Mouse (Mus musculus) heart, embryonic 10.5 days (tissue): Measurements from ENCODE around the gene Map2k6. TPM values are rescaled to one million over a fixed set of nuclear protein-coding genes. Genes with fewer than 3 reads are reported as not detected.
"Not testable (repeated sequence)": the region's sequence is repeated elsewhere in the genome, so short reads cannot be mapped to it uniquely, and the experiment has no call there.

Experiments
- DNase-seq: peaks from one replicate; pipeline ENCODE4 v3.0.0-alpha.2; 2017; ENCODE audit warnings: low spot score
- H3K27ac ChIP-seq: fragments of 300-500 bp; sonication (generic); 2 replicates; pipeline ENCODE4 v1.5.1; 2016; ENCODE audit warnings: mild to moderate bottlenecking
- H3K27me3 ChIP-seq: fragments of 300-500 bp; sonication (generic); 2 replicates; pipeline ENCODE4 v1.6.1; 2016; ENCODE audit warnings: mild to moderate bottlenecking; ENCODE audit not compliant: poor library complexity, insufficient read depth, severe bottlenecking
- H3K36me3 ChIP-seq: fragments of 300-500 bp; sonication (generic); 2 replicates; pipeline ENCODE4 v1.6.1; 2016; ENCODE audit warnings: mild to moderate bottlenecking, moderate library complexity
- H3K4me1 ChIP-seq: fragments of 300-500 bp; sonication (generic); 2 replicates; pipeline ENCODE4 v1.6.1; 2016; ENCODE audit warnings: mild to moderate bottlenecking
- H3K4me3 ChIP-seq: fragments of 300-500 bp; sonication (generic); 2 replicates; pipeline ENCODE4 v1.5.1; 2016; ENCODE audit warnings: mild to moderate bottlenecking, moderate library complexity
- H3K9me3 ChIP-seq: fragments of 300-500 bp; sonication (generic); 2 replicates; pipeline ENCODE4 v1.6.1; 2016; ENCODE audit warnings: mild to moderate bottlenecking, moderate library complexity
- WGBS: fragments of 180-500 bp; shearing (Covaris S2); methylation state at CpG from one replicate; pipeline ENCODE4 v1.1.7; 2016; 5-methylcytosine and 5-hydroxymethylcytosine counted together
- polyA plus RNA-seq: library from polyadenylated mRNA; unstranded; fragments of >200 nt; fragmentation: Nextera tagmentation; extraction: Ambion mirVana; gene quantifications from 2 replicates; pipeline ENCODE4 v1.2.1, GENCODE M21; 2016

The Map2k6 gene
- 14.7 and 22.5 TPM in 2 replicates for polyA plus RNA-seq

DNA sequence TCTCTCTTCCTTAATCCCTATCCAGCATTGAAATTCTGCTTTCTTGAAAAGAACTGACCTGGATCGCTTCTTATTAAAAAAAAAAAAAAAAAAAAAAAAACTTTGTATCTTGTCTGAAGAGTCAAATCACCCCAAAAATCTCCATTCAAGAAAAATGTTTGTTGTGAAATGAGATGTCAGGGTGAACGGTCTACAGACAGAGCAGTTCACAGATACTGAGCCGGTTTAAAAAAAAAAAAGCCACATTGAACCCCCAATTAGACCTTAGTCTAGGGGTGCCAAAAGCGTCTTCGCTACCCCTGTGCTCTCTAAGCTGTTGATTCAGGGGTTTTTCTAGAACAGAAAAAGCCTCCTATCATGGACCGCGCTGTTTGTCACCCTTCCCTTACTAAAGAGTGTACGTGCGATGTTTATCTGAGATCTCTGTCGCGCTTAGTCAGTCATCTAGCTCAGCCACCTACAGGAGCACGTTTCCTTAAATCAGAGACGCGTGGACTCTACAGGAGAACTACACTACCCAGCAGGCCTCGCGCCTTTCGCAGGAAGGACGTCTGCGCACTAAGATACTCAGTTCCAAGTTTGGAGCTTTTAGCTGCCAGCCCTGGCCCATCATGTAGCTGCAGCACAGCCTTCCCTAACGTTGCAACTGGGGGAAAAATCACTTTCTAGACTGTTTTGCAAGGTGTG lies at the start of gene Map2k6:
Gene Map2k6 (plus strand): TSS at position 570 of the 687 bp plus-strand sequence.
- Histone ChIP-seq H3K27ac (peak within 1 kb of the TSS; percentile 60), H3K4me1 (peaks cover 17% of the 10 kb centered on the region; the same call in 1 of the 2 replicates), H3K27me3 (peaks cover 8% of the 10 kb centered on the region), H3K36me3 (no peaks in the 10 kb centered on the region), H3K4me3 (peak within 1 kb of the TSS; percentile 70), H3K9me3 (no peaks in the 10 kb centered on the region)
- 10% methylated on average over 20 of the region's 20 CpGs for WGBS
- peak; percentile 93 for DNase-seq

DNA sequence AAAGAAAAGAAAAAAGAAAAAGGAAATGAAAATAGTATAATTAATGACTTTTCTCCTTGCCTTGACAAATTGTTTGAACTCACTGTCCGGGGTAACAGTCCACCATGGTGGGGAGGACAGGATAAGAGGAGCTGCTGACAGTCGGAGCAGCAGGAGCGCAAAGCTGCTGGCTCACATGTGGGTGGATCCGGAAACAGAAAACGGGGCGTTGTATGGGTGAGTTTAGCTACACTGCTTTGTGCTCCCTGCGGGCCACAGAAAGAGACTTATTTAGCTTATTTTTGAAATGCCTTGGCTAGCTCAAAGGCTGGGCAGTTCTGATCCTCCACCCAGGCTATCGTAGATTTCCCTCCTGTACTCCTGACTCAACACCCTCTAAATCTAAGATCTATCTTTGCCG lies 44.7 kb upstream of the Map2k6 start:
- 78% methylated on average over 9 of the region's 9 CpGs for WGBS

DNA sequence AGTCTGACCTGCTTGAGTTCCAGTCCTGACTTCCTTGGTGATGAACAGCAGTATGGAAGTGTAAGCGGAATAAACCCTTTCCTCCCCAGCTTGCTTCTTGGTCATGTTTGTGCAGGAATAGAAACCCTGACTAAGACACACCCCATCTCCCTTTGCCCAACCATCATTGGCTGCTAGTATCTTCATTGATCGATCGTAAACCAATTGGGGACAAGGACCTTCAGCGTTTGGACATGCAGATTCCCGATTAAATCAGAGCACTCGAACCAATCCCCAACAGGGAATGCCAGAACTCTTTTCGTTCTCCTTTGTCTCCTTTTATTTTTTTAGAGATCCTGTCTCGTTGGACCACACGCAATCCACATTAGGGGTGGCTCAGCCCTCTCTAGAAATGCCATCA lies 43.8 kb upstream of the Map2k6 start:
- H3K4me3 ChIP-seq, result not testable (repeated sequence)
- WGBS, result 77% methylated on average over 9 of the region's 9 CpGs

More for the DNA sequence above, 44.7 kb upstream of the Map2k6 start:
- Histone ChIP-seq H3K27me3 (no peaks in the 10 kb centered on the region), H3K4me1 (no peaks in the 10 kb centered on the region), H3K36me3 (no peaks in the 10 kb centered on the region), H3K27ac (no peak overlapping the region), H3K4me3 (no peak overlapping the region), H3K9me3 (no peaks in the 10 kb centered on the region)
- DNase-seq, result no peak

DNA sequence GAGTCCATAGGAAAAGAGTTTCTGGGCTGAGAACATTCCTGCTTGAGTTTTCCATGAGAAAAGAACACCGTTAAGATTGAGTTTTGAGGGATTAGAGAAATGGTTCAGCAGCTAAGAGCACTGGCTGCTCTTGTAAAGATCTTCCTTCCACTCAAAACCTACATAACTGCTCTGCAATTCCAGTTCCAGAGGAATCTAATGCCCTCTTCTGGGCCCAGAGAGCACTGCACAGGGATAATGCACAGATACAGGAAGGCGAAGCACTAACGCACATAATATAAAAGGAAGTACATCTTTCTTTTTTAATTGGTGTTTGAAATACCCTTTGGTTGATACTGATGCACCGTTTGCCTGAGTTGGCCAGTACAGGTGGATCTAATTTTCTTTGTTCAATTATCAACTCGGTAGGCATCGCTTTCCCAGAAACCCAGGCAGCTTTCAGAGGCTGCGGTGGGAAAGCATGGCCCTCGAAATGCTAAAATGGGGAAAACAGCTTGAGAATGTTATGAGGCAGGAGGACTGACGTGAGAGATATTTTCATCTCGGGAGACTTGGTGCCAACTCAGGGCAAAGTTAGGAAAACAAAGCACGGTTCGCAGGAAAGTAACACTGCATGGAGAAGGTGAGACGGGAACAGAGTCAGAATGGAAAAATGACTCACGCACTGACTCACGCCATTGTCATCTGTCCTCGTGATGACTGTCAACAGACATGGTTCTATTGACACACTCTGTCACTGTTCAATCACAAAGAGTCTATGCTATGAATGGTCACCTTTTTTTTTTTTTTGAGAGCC lies 41.0 kb upstream of the Map2k6 start:
- DNase-seq, result no peak
- H3K36me3 ChIP-seq, result no peaks in the 10 kb centered on the region
- no peak overlapping the region for H3K27ac ChIP-seq
- no peak overlapping the region for H3K4me3 ChIP-seq
- H3K9me3 ChIP-seq, result peaks cover 2% of the 10 kb centered on the region; the same call in 1 of the 2 replicates
- H3K27me3 ChIP-seq, result no peaks in the 10 kb centered on the region
- H3K4me1 ChIP-seq, result no peaks in the 10 kb centered on the region
- WGBS, result 63% methylated on average over 16 of the region's 16 CpGs

More for the DNA sequence above, 43.8 kb upstream of the Map2k6 start:
- H3K4me1 ChIP-seq, DNase-seq, H3K27ac ChIP-seq, H3K27me3 ChIP-seq, H3K9me3 ChIP-seq, H3K36me3 ChIP-seq: not testable (repeated sequence)

DNA sequence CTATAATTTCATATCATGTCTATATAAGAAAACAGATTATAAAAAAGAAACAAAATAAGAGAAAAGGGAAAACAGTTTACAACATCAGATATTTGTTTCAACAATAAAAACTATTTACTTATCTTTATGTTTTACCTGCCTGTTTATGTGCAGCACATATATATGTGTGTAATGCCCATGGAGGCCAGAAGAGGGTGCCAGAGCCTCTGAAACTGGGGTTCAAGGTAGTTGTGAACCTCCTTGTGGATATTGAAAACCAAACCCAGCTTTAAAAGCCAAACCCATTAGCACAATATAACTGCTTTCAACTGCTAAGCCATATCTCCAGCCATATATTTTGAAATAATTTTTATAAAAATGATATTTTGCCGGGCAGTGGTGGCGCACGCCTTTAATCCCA lies 33.9 kb upstream of the Map2k6 start:
- no peak overlapping the region for H3K27ac ChIP-seq
- H3K4me1 ChIP-seq, result peaks cover 6% of the 10 kb centered on the region; the same call in 1 of the 2 replicates
- no peaks in the 10 kb centered on the region for H3K27me3 ChIP-seq
- WGBS, result 70% methylated on average over 3 of the region's 3 CpGs
- H3K4me3 ChIP-seq, result no peak overlapping the region
- H3K36me3 ChIP-seq, result no peaks in the 10 kb centered on the region
- H3K9me3 ChIP-seq, result no peaks in the 10 kb centered on the region
- DNase-seq, result no peak

DNA sequence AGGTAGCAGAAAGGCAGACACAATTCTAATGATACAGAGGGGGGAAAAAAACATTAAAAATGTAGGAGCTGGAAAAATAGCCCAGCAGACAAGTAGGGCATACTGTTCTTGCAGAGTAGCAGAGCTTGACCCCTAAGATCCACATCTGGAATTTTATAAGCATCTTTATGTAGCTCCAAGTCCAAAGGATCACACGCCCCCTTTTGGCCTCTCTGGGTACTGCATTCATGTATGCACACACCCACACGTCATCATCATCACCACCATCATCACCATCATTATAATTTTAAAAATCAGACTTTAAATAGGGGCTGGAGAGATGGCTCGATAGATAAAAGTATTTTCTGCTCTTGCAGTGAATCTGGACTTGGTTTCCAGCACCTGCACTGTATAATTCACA lies 32.0 kb upstream of the Map2k6 start:
- H3K27ac ChIP-seq, result no peak overlapping the region
- no peaks in the 10 kb centered on the region for H3K36me3 ChIP-seq
- H3K4me1 ChIP-seq, result peaks cover 6% of the 10 kb centered on the region; the same call in 1 of the 2 replicates
- DNase-seq, result no peak
- 79% methylated on average over 3 of the region's 3 CpGs for WGBS
- H3K4me3 ChIP-seq, result no peak overlapping the region
- no peaks in the 10 kb centered on the region for H3K27me3 ChIP-seq
- H3K9me3 ChIP-seq, result no peaks in the 10 kb centered on the region

DNA sequence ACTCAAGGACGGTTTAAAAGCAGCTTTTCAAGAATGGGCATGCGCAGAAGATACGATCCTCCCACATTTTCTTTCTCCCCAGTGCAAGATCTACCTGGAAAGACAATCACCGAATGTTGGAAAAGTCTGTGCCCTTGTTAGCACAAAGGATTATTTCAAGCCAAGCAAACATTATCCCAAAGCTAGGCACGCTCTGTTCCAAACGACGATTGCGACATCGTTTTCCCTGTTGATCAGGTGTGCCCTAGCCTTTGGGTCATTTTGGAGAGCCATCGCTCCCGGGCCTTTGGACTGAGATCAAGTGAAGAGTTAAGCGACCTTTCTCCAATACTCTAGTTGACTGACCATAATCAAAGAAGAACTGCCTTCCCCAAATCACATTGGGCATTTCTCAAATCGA lies 31.3 kb upstream of the Map2k6 start:
- no peaks in the 10 kb centered on the region for H3K36me3 ChIP-seq
- no peak for DNase-seq
- H3K4me1 ChIP-seq, result peaks cover 6% of the 10 kb centered on the region; the same call in 1 of the 2 replicates
- H3K9me3 ChIP-seq, result no peaks in the 10 kb centered on the region
- H3K27ac ChIP-seq, result no peak overlapping the region
- WGBS, result 83% methylated on average over 13 of the region's 13 CpGs
- no peak overlapping the region for H3K4me3 ChIP-seq
- no peaks in the 10 kb centered on the region for H3K27me3 ChIP-seq

DNA sequence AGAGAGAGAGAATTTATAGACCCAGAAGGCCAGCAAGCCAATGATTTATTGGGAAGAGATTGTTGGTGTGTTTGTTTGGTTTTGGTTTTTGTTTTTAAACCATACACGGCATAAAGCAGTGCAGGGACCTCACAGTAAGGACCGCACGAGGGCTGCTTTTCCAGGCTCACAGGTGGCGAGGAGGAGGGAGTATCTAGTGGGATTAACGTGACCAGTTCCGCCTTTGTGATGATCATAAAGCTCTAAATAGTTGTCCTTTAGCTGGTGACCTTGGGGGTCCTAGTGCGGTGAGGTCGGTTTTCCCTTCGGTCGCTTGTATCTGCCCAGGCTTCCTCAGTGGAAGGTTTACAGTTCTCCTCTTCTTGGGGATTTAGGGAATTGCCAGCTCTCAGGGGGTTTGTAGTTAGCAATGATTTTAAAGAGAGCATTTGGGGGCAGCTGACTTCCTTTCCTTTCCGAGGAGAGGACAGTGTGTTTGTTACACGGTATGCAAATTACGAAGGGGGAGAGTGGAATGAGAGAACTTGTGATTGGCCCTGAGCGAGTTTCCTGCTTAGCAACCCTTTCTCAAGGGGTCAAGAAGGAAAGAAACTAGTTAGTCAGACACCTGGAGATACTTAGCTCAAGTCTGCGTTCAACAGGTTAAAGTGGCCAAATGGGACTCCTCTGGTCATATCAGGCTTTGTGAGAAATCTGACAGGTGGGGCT lies 29.5 kb upstream of the Map2k6 start:
- no peak for DNase-seq
- peak overlapping the region; percentile 82 for H3K27ac ChIP-seq

DNA sequence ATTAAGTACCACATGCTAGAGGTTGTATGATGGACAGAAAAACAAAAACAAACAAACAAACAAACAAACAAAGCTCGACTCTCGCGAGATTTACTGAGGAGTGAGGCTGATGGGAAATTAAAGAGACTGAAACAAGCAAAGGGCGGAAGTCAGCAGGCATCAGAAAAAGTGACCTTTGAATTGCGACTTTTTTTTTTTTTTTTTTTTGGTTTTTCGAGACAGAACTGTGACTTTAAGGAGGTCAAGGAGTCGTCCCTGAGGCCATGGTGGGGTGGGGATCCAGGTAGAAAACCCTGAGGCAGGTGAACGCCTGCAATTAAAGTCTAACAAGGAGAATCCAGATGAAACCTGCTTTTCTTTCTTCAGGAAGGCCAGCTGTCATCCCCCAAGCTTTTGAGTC lies 27.1 kb upstream of the Map2k6 start:
- no peak overlapping the region for H3K4me3 ChIP-seq
- no peaks in the 10 kb centered on the region for H3K36me3 ChIP-seq
- peaks cover 6% of the 10 kb centered on the region; the same call in 1 of the 2 replicates for H3K4me1 ChIP-seq
- H3K9me3 ChIP-seq, result no peaks in the 10 kb centered on the region
- H3K27ac ChIP-seq, result no peak overlapping the region
- 63% methylated on average over 8 of the region's 8 CpGs for WGBS
- no peak for DNase-seq
- no peaks in the 10 kb centered on the region for H3K27me3 ChIP-seq

More for the DNA sequence above, 29.5 kb upstream of the Map2k6 start:
- H3K36me3 ChIP-seq, result no peaks in the 10 kb centered on the region
- WGBS, result 21% methylated on average over 15 of the region's 15 CpGs
- H3K27me3 ChIP-seq, result no peaks in the 10 kb centered on the region
- H3K4me1 ChIP-seq, result peaks cover 6% of the 10 kb centered on the region; the same call in 1 of the 2 replicates
- H3K9me3 ChIP-seq, result no peaks in the 10 kb centered on the region
- peak overlapping the region; percentile 44 for H3K4me3 ChIP-seq

DNA sequence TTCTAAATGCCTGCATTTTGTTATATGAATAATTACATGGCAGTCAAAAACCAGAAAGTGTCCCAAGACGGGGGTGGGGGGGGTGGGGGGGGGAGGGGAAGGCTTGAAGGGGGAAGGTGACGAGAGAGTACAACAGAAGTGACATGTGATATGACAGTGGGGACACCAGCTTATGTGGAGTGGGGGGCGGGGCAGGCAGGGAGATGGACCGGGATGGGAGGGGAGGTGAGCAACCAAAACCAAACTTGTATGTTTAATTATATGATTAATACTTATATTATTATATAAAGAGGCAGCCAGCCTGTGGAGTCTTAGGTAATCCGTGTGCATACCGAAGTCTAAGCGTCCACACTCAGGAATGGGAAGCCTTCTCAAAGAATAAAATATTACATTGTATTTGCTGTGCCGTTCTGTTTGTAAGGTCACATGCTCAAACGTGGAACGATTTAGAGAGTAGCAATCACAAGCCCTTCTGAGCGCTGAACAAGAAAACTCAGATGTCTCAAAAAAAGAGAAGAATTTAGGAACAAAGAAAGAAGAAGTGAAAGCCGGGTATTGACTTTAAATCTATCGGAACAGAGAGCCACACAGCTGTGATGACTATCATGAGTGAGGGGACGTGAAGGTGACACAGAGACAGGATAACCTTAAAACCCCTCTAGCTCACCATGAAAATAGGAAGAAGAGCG lies 26.5 kb upstream of the Map2k6 start:
- H3K36me3 ChIP-seq, result no peaks in the 10 kb centered on the region
- peaks cover 6% of the 10 kb centered on the region; the same call in 1 of the 2 replicates for H3K4me1 ChIP-seq
- no peaks in the 10 kb centered on the region for H3K9me3 ChIP-seq
- no peak overlapping the region for H3K4me3 ChIP-seq
- DNase-seq, result no peak
- no peaks in the 10 kb centered on the region for H3K27me3 ChIP-seq
- 78% methylated on average over 15 of the region's 15 CpGs for WGBS
- no peak overlapping the region for H3K27ac ChIP-seq

DNA sequence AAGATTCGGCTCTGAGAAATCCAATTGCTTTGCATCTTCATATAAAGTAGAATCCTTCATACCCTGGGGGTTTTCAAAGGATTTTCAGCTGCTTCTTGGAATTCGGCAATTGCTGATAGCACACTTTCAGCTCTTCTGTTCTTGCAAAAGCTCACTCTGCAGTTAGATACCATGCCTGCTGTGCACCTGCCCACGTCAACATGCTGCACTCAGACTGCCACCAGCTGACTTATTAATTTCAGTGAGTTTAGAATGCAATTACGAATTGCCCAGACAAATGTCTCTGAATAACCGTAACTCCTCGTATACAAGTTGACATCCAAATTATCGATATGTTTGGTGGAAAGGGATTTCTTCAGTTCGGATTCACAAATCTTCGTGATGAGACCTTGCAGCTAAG lies 24.9 kb upstream of the Map2k6 start:
- Histone ChIP-seq H3K27ac (no peak overlapping the region), H3K36me3 (no peaks in the 10 kb centered on the region), H3K4me1 (peaks cover 6% of the 10 kb centered on the region; the same call in 1 of the 2 replicates), H3K27me3 (no peaks in the 10 kb centered on the region), H3K4me3 (no peak overlapping the region), H3K9me3 (no peaks in the 10 kb centered on the region)
- DNase-seq, result no peak
- 83% methylated on average over 9 of the region's 9 CpGs for WGBS

DNA sequence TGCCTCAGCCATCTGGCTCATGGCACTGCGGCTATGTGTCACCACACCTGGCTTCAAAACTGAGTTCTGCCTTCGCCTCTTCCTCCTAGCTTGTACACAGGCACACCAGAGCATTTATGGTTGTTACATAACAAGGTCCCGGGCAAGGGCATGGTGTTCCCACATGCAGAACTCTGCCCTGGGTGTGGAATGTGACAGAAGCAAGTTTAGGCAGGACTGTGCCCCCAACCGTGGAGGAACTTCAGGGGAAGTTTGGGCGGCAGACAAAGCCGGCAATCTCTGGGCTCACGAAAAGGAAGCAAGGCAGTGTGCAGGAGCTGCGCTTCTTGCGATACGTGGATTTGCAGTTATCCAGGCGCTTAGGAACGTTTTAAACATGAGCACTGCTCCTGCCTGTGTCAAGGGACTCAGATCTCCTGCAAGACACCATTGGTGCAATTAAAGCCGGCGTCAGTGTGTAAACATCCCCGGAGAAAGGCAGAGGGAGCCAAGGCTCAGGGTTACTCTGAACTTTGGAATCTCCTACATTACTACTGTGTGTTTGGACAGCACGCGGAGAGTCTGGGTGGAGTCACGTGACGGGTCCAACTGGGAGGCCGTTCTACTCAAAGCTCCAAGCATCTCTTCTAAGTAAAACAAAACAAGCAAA lies 19.1 kb upstream of the Map2k6 start:
- DNase-seq, result peak; percentile 86
- H3K4me3 ChIP-seq, result peak overlapping the region; percentile 58
- H3K4me1 ChIP-seq, result peaks cover 8% of the 10 kb centered on the region
- peak overlapping the region; percentile 81 for H3K27ac ChIP-seq
- H3K36me3 ChIP-seq, result no peaks in the 10 kb centered on the region
- no peaks in the 10 kb centered on the region for H3K9me3 ChIP-seq
- no peaks in the 10 kb centered on the region for H3K27me3 ChIP-seq
- 10% methylated on average over 20 of the region's 20 CpGs for WGBS
